Comparison of ENCODE assay signal across 11 mouse cellular contexts in genomic region chr3:94657852-94658739, GRCm38 (mm10). TPM values are rescaled to one million over a fixed set of nuclear protein-coding genes. Genes with fewer than 3 reads are reported as not detected.
DNase-seq lines count a peak whose midpoint lies in the region; ATAC-seq and TF ChIP-seq lines count a peak whose summit lies in the region.
"Not testable (repeated sequence)": the region's sequence is repeated elsewhere in the genome, so short reads cannot be mapped to it uniquely, and the experiment has no call there.
"Had no signal": no experiment of that assay in that cellular context is flagged by ENCODE, and none has a peak within 500 bp of the region (broad histone marks: within the 10 kb centered on the region; RNA-seq: fewer than 3 reads in every experiment).

No protein-coding gene starts in this region.

- not testable (repeated sequence) for H3K27me3 ChIP-seq in ES-Bruce4 (ENCODE audit: control insufficient read depth, insufficient read depth, low read length, poor library complexity, severe bottlenecking); forebrain, embryonic 13.5 days; hindbrain, embryonic 11.5 days (ENCODE audit: control insufficient read depth, insufficient read depth, low read length); kidney, postnatal 0 days (ENCODE audit: insufficient read depth, low read length); midbrain, postnatal 0 days (ENCODE audit: insufficient read depth, low read length); stomach, postnatal 0 days (ENCODE audit: control insufficient read depth, insufficient read depth, low read length)

- ATAC-seq in forebrain, embryonic 13.5 days = peak; percentile 11; the same call in 1 of the 2 replicates
- peak; percentile 73; the same call in 1 of the 2 replicates for ATAC-seq in hindbrain, embryonic 11.5 days (ENCODE audit: low FRiP score)
- ATAC-seq in kidney, postnatal 0 days (replicated peaks; ENCODE audit: low FRiP score, low read depth); stomach, postnatal 0 days (ENCODE audit: low FRiP score, low TSS enrichment): not testable (repeated sequence)
- ATAC-seq in midbrain, postnatal 0 days (ENCODE audit: low FRiP score) = peak; percentile 68

- peak overlapping the region; percentile 74 for H3K4me3 ChIP-seq in ES-Bruce4 (ENCODE audit: low read depth, low read length)
- 0 out of 2 replicates have a peak overlapping the region, but pooled peaks have one; percentile 16 for H3K4me3 ChIP-seq in cortical plate, adult 2 months (ENCODE audit: insufficient read depth, low read length)
- peak overlapping the region; percentile 37 for H3K4me3 ChIP-seq in forebrain, embryonic 13.5 days
- H3K4me3 ChIP-seq in hindbrain, embryonic 11.5 days (ENCODE audit: low read depth, low read length) = peak overlapping the region; percentile 29; the same call in 1 of the 2 replicates
- peak overlapping the region; percentile 39 for H3K4me3 ChIP-seq in kidney, postnatal 0 days (replicated peaks; ENCODE audit: low read depth, low read length)
- peak overlapping the region; percentile 49 for H3K4me3 ChIP-seq in lung, adult 2 months (replicated peaks; ENCODE audit: extremely low read depth, low read depth, low read length)
- peak overlapping the region; percentile 37 for H3K4me3 ChIP-seq in midbrain, postnatal 0 days (ENCODE audit: low read depth, low read length)
- peak overlapping the region; percentile 44 for H3K4me3 ChIP-seq in stomach, postnatal 0 days (ENCODE audit: low read depth, low read length)

- H3K36me3 ChIP-seq in ES-Bruce4 (ENCODE audit: control insufficient read depth, insufficient read depth, low read length, poor library complexity, severe bottlenecking); forebrain, embryonic 13.5 days (ENCODE audit: poor library complexity, severe bottlenecking); hindbrain, embryonic 11.5 days (ENCODE audit: control insufficient read depth, insufficient read depth, low read length); kidney, postnatal 0 days (ENCODE audit: insufficient read depth, low read length); midbrain, postnatal 0 days (ENCODE audit: insufficient read depth, low read length); stomach, postnatal 0 days (ENCODE audit: control insufficient read depth, insufficient read depth, low read length): not testable (repeated sequence)

- H3K4me1 ChIP-seq in ES-Bruce4 (ENCODE audit: control insufficient read depth, insufficient read depth, low read length); cortical plate, adult 2 months (ENCODE audit: control insufficient read depth, insufficient read depth, low read length); forebrain, embryonic 13.5 days; hindbrain, embryonic 11.5 days (replicated peaks; ENCODE audit: control insufficient read depth, insufficient read depth, low read length); kidney, postnatal 0 days (replicated peaks; ENCODE audit: insufficient read depth, low read length); lung, adult 2 months (ENCODE audit: control insufficient read depth, insufficient read depth, low read length); midbrain, postnatal 0 days (ENCODE audit: insufficient read depth, low read length); stomach, postnatal 0 days (replicated peaks; ENCODE audit: control insufficient read depth, insufficient read depth): not testable (repeated sequence)

- WGBS in forebrain, embryonic 13.5 days = 2% methylated on average over 26 of the region's 47 CpGs
- WGBS in hindbrain, embryonic 11.5 days = 3% methylated on average over 22 of the region's 47 CpGs
- WGBS in kidney, postnatal 0 days = 2% methylated on average over 23 of the region's 47 CpGs
- WGBS in lung, adult 2 months = 7% methylated on average over 26 of the region's 47 CpGs
- 3% methylated on average over 22 of the region's 47 CpGs for WGBS in midbrain, postnatal 0 days
- 4% methylated on average over 19 of the region's 47 CpGs for WGBS in stomach, postnatal 0 days

- peak overlapping the region; percentile 62 for H3K4me2 ChIP-seq in forebrain, embryonic 13.5 days
- H3K4me2 ChIP-seq in hindbrain, embryonic 11.5 days (replicated peaks; ENCODE audit: low read depth, low read length) = peak overlapping the region; percentile 45
- H3K4me2 ChIP-seq in kidney, postnatal 0 days (ENCODE audit: low read length) = peak overlapping the region; percentile 67
- H3K4me2 ChIP-seq in midbrain, postnatal 0 days (ENCODE audit: low read depth, low read length, poor library complexity, severe bottlenecking) = peak overlapping the region; percentile 47
- H3K4me2 ChIP-seq in stomach, postnatal 0 days (replicated peaks; ENCODE audit: low read depth) = peak overlapping the region; percentile 57

- not testable (repeated sequence) for H3K9me3 ChIP-seq in ES-Bruce4 (replicated peaks; ENCODE audit: control insufficient read depth, insufficient read depth, low read length, poor library complexity, severe bottlenecking); forebrain, embryonic 13.5 days (replicated peaks); hindbrain, embryonic 11.5 days (ENCODE audit: control insufficient read depth, low read length); kidney, postnatal 0 days (replicated peaks; ENCODE audit: low read length); midbrain, postnatal 0 days (ENCODE audit: low read length); stomach, postnatal 0 days (ENCODE audit: control insufficient read depth, low read length)

- TF ChIP-seq POLR2A in ES-Bruce4 (IDR thresholded peaks at IDR 0.05; ENCODE audit: insufficient read depth, low read length); cortical plate, adult 2 months (IDR thresholded peaks at IDR 0.05; ENCODE audit: extremely low read depth, insufficient read depth, low read length); lung, adult 2 months (IDR thresholded peaks at IDR 0.05; ENCODE audit: borderline replicate concordance, extremely low read depth, low read depth, low read length): not testable (repeated sequence)

- peak overlapping the region; percentile 36; the same call in 1 of the 2 replicates for H3K9ac ChIP-seq in ES-Bruce4 (ENCODE audit: low read depth, poor library complexity, severe bottlenecking)
- H3K9ac ChIP-seq in forebrain, embryonic 13.5 days; midbrain, postnatal 0 days (replicated peaks; ENCODE audit: low read length, poor library complexity, severe bottlenecking): not testable (repeated sequence)
- 0 out of 2 replicates have a peak overlapping the region, but pooled peaks have one; percentile 37 for H3K9ac ChIP-seq in hindbrain, embryonic 11.5 days (ENCODE audit: low read depth, low read length)
- peak overlapping the region; percentile 56; the same call in 1 of the 2 replicates for H3K9ac ChIP-seq in kidney, postnatal 0 days (ENCODE audit: low read depth, low read length)
- peak overlapping the region; percentile 62 for H3K9ac ChIP-seq in stomach, postnatal 0 days (ENCODE audit: low read length)

- DNase-seq in hindbrain, embryonic 11.5 days (ENCODE audit: low spot score) = peak; percentile 39
- DNase-seq in kidney, postnatal 0 days (ENCODE audit: low spot score); midbrain, postnatal 0 days (ENCODE audit: low spot score): not testable (repeated sequence)
- peak; percentile 34 for DNase-seq in lung, adult 2 months
- peak; percentile 23 for DNase-seq in stomach, postnatal 0 days (ENCODE audit: low spot score)

- not testable (repeated sequence) for TF ChIP-seq CTCF in ES-Bruce4 (IDR thresholded peaks at IDR 0.05; ENCODE audit: low read depth, low read length); cortical plate, adult 2 months (IDR thresholded peaks at IDR 0.05; ENCODE audit: extremely low read depth, insufficient read depth, low read length); kidney, postnatal 0 days (IDR thresholded peaks at IDR 0.05; ENCODE audit: low read depth); lung, adult 2 months (IDR thresholded peaks at IDR 0.05; ENCODE audit: insufficient read depth, low read length); midbrain, postnatal 0 days (IDR thresholded peaks at IDR 0.05); stomach, postnatal 0 days (IDR thresholded peaks at IDR 0.05; ENCODE audit: low read depth)

- not testable (repeated sequence) for TF ChIP-seq EP300 in ES-Bruce4 (IDR thresholded peaks at IDR 0.05; ENCODE audit: insufficient read depth, low read depth, low read length); stomach, postnatal 0 days (optimal IDR thresholded peaks at IDR 0.05)

- not testable (repeated sequence) for H3K27ac ChIP-seq in ES-Bruce4 (ENCODE audit: insufficient read depth, low read length); cortical plate, adult 2 months (ENCODE audit: insufficient read depth, low read length); forebrain, embryonic 13.5 days; hindbrain, embryonic 11.5 days (ENCODE audit: low read depth, low read length); kidney, postnatal 0 days; midbrain, postnatal 0 days (ENCODE audit: low read depth, low read length)
- peak overlapping the region; percentile 59 for H3K27ac ChIP-seq in stomach, postnatal 0 days (replicated peaks)

RNA-seq across cellular contexts. Expression of gene Tuft1, which starts 0.6 kb away (rescaled TPM):
- polyA plus RNA-seq in ES-Bruce4 (2011; ENCODE audit: insufficient read depth, insufficient read length, low read depth, missing spikeins) = 18.4 and 21.5 TPM in 2 replicates
- polyA plus RNA-seq in cortical plate, adult 2 months (2012; rRNA removed) = 1.9 TPM in 2 replicates
- 2.2 and 2.7 TPM in 2 replicates for polyA plus RNA-seq in forebrain, embryonic 13.5 days (2015; fragmentation: Nextera tagmentation; extraction: Ambion mirVana)
- 3.9 and 4.5 TPM in 2 replicates for polyA plus RNA-seq in hindbrain, embryonic 11.5 days (2014; fragmentation: Nextera tagmentation; extraction: Ambion mirVana)
- polyA plus RNA-seq in kidney, postnatal 0 days (2015; fragmentation: Nextera tagmentation; extraction: Ambion mirVana) = 9.1 and 9.2 TPM in 2 replicates
- polyA plus RNA-seq in lung, adult 2 months (2012; rRNA removed) = 12.8 and 22.1 TPM in 2 replicates
- 10.0 and 11.1 TPM in 2 replicates for total RNA-seq in midbrain, postnatal 0 days (2014; rRNA removed)
- 5.9 and 6.3 TPM in 2 replicates for polyA plus RNA-seq in midbrain, postnatal 0 days (2015; fragmentation: Nextera tagmentation; extraction: Ambion mirVana)
- 39.7 and 43.4 TPM in 2 replicates for polyA plus RNA-seq in stomach, postnatal 0 days (2015; fragmentation: Nextera tagmentation; extraction: Ambion mirVana)

RNA-seq across cellular contexts. Expression of gene Gm10972, which starts 15.2 kb away (rescaled TPM):
- not detected in 2 replicates for polyA plus RNA-seq in ES-Bruce4 (2011; ENCODE audit: insufficient read depth, insufficient read length, low read depth, missing spikeins)
- not detected in 2 replicates for polyA plus RNA-seq in cortical plate, adult 2 months (2012; rRNA removed)
- not detected in 2 replicates for polyA plus RNA-seq in forebrain, embryonic 13.5 days (2015; fragmentation: Nextera tagmentation; extraction: Ambion mirVana)
- not detected in 2 replicates for polyA plus RNA-seq in hindbrain, embryonic 11.5 days (2014; fragmentation: Nextera tagmentation; extraction: Ambion mirVana)
- polyA plus RNA-seq in kidney, postnatal 0 days (2015; fragmentation: Nextera tagmentation; extraction: Ambion mirVana) = not detected in 2 replicates
- not detected in 2 replicates for polyA plus RNA-seq in lung, adult 2 months (2012; rRNA removed)
- total RNA-seq in midbrain, postnatal 0 days (2014; rRNA removed) = not detected in 2 replicates
- polyA plus RNA-seq in midbrain, postnatal 0 days (2015; fragmentation: Nextera tagmentation; extraction: Ambion mirVana) = not detected in 2 replicates
- polyA plus RNA-seq in stomach, postnatal 0 days (2015; fragmentation: Nextera tagmentation; extraction: Ambion mirVana) = not detected in 2 replicates
- total RNA-seq: adrenal gland, postnatal 25 days; gastrocnemius, postnatal 25 days; megakaryocyte-erythroid progenitor cell, adult 5-6 weeks had no signal

RNA-seq across cellular contexts. Expression of gene Selenbp2, which starts 35.3 kb away (rescaled TPM):
- 3.3 TPM in 1 of 2 replicates, not detected in the other for polyA plus RNA-seq in ES-Bruce4 (2011; ENCODE audit: insufficient read depth, insufficient read length, low read depth, missing spikeins)
- polyA plus RNA-seq in cortical plate, adult 2 months (2012; rRNA removed) = 0.13 TPM in 1 of 2 replicates, not detected in the other
- 0.52 TPM in 1 of 2 replicates, not detected in the other for polyA plus RNA-seq in forebrain, embryonic 13.5 days (2015; fragmentation: Nextera tagmentation; extraction: Ambion mirVana)
- not detected in 2 replicates for polyA plus RNA-seq in hindbrain, embryonic 11.5 days (2014; fragmentation: Nextera tagmentation; extraction: Ambion mirVana)
- polyA plus RNA-seq in kidney, postnatal 0 days (2015; fragmentation: Nextera tagmentation; extraction: Ambion mirVana) = 2.9 and 3.0 TPM in 2 replicates
- 7.2 and 16.1 TPM in 2 replicates for polyA plus RNA-seq in lung, adult 2 months (2012; rRNA removed)
- total RNA-seq in midbrain, postnatal 0 days (2014; rRNA removed) = 0.94 and 1.4 TPM in 2 replicates
- polyA plus RNA-seq in midbrain, postnatal 0 days (2015; fragmentation: Nextera tagmentation; extraction: Ambion mirVana) = 1.0 TPM in 1 of 2 replicates, not detected in the other
- polyA plus RNA-seq in stomach, postnatal 0 days (2015; fragmentation: Nextera tagmentation; extraction: Ambion mirVana) = 37.3 and 42.0 TPM in 2 replicates

Comparison
In these comparisons a context has a peak if more than half of its experiments do, and no peak if none do; other contexts are left out.
1. H3K4me3 ChIP-seq: peak in every context shown above with its lines; median percentile 74 in ES-Bruce4; 49 in lung, adult 2 months; 44 in stomach, postnatal 0 days; 39 in kidney, postnatal 0 days; 37 in forebrain, embryonic 13.5 days; 37 in midbrain, postnatal 0 days; 29 in hindbrain, embryonic 11.5 days; 16 in cortical plate, adult 2 months.